Comparison of ENCODE assay signal across 13 mouse cellular contexts in the genomic region with DNA sequence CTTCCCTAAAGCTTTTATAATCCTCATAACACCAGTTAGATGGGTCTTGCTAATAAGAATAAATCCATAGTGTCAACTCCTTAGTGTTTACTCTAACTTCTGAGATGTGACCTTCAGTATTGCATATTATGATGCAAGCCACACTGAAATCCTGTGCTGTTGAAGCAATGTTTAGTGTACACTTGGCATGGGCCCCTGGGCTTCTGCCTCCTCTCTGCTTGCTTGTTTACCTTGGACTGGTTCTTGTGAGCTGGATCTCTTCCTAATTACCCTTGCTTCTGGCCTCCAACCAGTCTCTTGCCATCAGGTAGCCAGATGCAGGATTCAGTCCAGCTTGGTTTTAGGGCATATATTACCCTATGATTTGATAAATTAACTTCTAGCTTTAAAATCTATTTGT. TPM values are rescaled to one million over a fixed set of nuclear protein-coding genes. Genes with fewer than 3 reads are reported as not detected.
DNase-seq lines count a peak whose midpoint lies in the region; ATAC-seq and TF ChIP-seq lines count a peak whose summit lies in the region.
"Had no signal": no experiment of that assay in that cellular context is flagged by ENCODE, and none has a peak within 500 bp of the region (broad histone marks: within the 10 kb centered on the region; RNA-seq: fewer than 3 reads in every experiment).

No protein-coding gene starts in this region.

- H3K9ac ChIP-seq in liver, postnatal 0 days (replicated peaks): no peak overlapping the region
- H3K9ac ChIP-seq in intestine, embryonic 15.5 days: no peak overlapping the region
- H3K9ac ChIP-seq: heart, embryonic 12.5 days; hindbrain, embryonic 15.5 days; neural tube, embryonic 13.5 days had no signal

- TF ChIP-seq CTCF in lung, adult 2 months (IDR thresholded peaks at IDR 0.05; ENCODE audit: insufficient read depth, low read length): no peak
- no peak for TF ChIP-seq CTCF in liver, postnatal 0 days (IDR thresholded peaks at IDR 0.05; ENCODE audit: low read depth)

- H3K4me3 ChIP-seq in lung, adult 2 months (replicated peaks; ENCODE audit: extremely low read depth, low read depth, low read length): no peak overlapping the region
- no peak overlapping the region for H3K4me3 ChIP-seq in liver, postnatal 0 days (ENCODE audit: low read depth, low read length)
- no peak overlapping the region for H3K4me3 ChIP-seq in intestine, embryonic 15.5 days (replicated peaks)
- H3K4me3 ChIP-seq: heart, embryonic 12.5 days; hindbrain, embryonic 15.5 days; neural tube, embryonic 13.5 days had no signal

- H3K4me1 ChIP-seq in lung, adult 2 months (ENCODE audit: control insufficient read depth, insufficient read depth, low read length): no peaks in the 10 kb centered on the region; the same call in 1 of the 2 replicates
- H3K4me1 ChIP-seq in liver, postnatal 0 days (ENCODE audit: insufficient read depth): peaks cover 4% of the 10 kb centered on the region
- no peaks in the 10 kb centered on the region for H3K4me1 ChIP-seq in intestine, embryonic 15.5 days (replicated peaks)
- H3K4me1 ChIP-seq: heart, embryonic 12.5 days; hindbrain, embryonic 15.5 days; neural tube, embryonic 13.5 days had no signal

- peak; percentile 51; the same call in 1 of the 2 replicates for TF ChIP-seq EP300 in liver, postnatal 0 days (IDR thresholded peaks at IDR 0.05; ENCODE audit: low read depth)

- no peak overlapping the region for H3K27ac ChIP-seq in liver, postnatal 0 days (ENCODE audit: low read depth)
- no peak overlapping the region for H3K27ac ChIP-seq in intestine, embryonic 15.5 days
- H3K27ac ChIP-seq: hindbrain, embryonic 15.5 days; neural tube, embryonic 13.5 days had no signal

- no peaks in the 10 kb centered on the region for H3K27me3 ChIP-seq in liver, postnatal 0 days (ENCODE audit: insufficient read depth, low read length)
- no peaks in the 10 kb centered on the region for H3K27me3 ChIP-seq in intestine, embryonic 15.5 days (replicated peaks)
- H3K27me3 ChIP-seq: heart, embryonic 12.5 days; hindbrain, embryonic 15.5 days; neural tube, embryonic 13.5 days had no signal

- no peak overlapping the region for H3K4me2 ChIP-seq in liver, postnatal 0 days (ENCODE audit: low read depth, low read length)
- H3K4me2 ChIP-seq in intestine, embryonic 15.5 days (replicated peaks): no peak overlapping the region
- H3K4me2 ChIP-seq: heart, embryonic 12.5 days; hindbrain, embryonic 15.5 days; neural tube, embryonic 13.5 days had no signal

- peak; percentile 41 to 72 for DNase-seq in lung, adult 18-20 months
- no peak for DNase-seq in lung, adult 2 months
- peak; percentile 48 to 66 for DNase-seq in adrenal gland, postnatal 36 days
- DNase-seq in liver, postnatal 0 days: peak; percentile 58
- DNase-seq in ovary, postnatal 14 days (ENCODE audit: low spot score): peak; percentile 29
- no peak for DNase-seq in left cerebral cortex, adult 11 months (ENCODE audit: low spot score)
- no peak for DNase-seq in spleen, postnatal 14 days (ENCODE audit: low spot score in 2 of 2)
- DNase-seq: thymus, adult 2 months had no signal

- peak; percentile 98 for ATAC-seq in liver, postnatal 0 days
- ATAC-seq in intestine, embryonic 15.5 days: no peak

- no peaks in the 10 kb centered on the region for H3K36me3 ChIP-seq in liver, postnatal 0 days (replicated peaks; ENCODE audit: insufficient read depth, low read length)
- H3K36me3 ChIP-seq in intestine, embryonic 15.5 days: no peaks in the 10 kb centered on the region
- H3K36me3 ChIP-seq: G1E; heart, embryonic 12.5 days; hindbrain, embryonic 15.5 days; neural tube, embryonic 13.5 days had no signal

- H3K9me3 ChIP-seq in liver, postnatal 0 days (ENCODE audit: low read length): no peaks in the 10 kb centered on the region
- H3K9me3 ChIP-seq in intestine, embryonic 15.5 days: no peaks in the 10 kb centered on the region
- H3K9me3 ChIP-seq: G1E; heart, embryonic 12.5 days; hindbrain, embryonic 15.5 days; neural tube, embryonic 13.5 days had no signal

- TF ChIP-seq POLR2A in lung, adult 2 months (IDR thresholded peaks at IDR 0.05; ENCODE audit: borderline replicate concordance, extremely low read depth, low read depth, low read length): no peak

RNA-seq across cellular contexts. Expression of a gene that starts 57.0 kb away (rescaled TPM):
- 6.1 and 22.9 TPM in 2 replicates for polyA plus RNA-seq in lung, adult 2 months (2012; rRNA removed)
- total RNA-seq in adrenal gland, postnatal 36 days (2021): 100 to 1,000 TPM; 524 to 538 TPM
- polyA plus RNA-seq in liver, postnatal 0 days (2015; fragmentation: Nextera tagmentation; extraction: Ambion mirVana): 26.0 and 27.8 TPM in 2 replicates
- 39.4 and 47.4 TPM in 2 replicates for polyA plus RNA-seq in intestine, embryonic 15.5 days (2015; fragmentation: Nextera tagmentation; extraction: Ambion mirVana)

Comparison
In these comparisons a context has a peak if more than half of its experiments do, and no peak if none do; other contexts are left out.
1. DNase-seq: peak in lung, adult 18-20 months (2 of 2), adrenal gland, postnatal 36 days (2 of 2), liver, postnatal 0 days (single experiment) and ovary, postnatal 14 days (single experiment); none in lung, adult 2 months (single experiment), left cerebral cortex, adult 11 months (single experiment) and spleen, postnatal 14 days (0 of 2).